11 mouse cellular contexts compared by ENCODE assay signal in genomic region chr10:42942300-42942699, GRCm38 (mm10).
DNase-seq lines count a peak whose midpoint lies in the region; ATAC-seq and TF ChIP-seq lines count a peak whose summit lies in the region.
"Had no signal": no experiment of that assay in that cellular context is flagged by ENCODE, and none has a peak within 500 bp of the region (broad histone marks: within the 10 kb centered on the region; RNA-seq: fewer than 3 reads in every experiment).

No protein-coding gene starts in this region.

- no peaks in the 10 kb centered on the region for H3K9me3 ChIP-seq in hindbrain, postnatal 0 days (ENCODE audit: low read length)
- H3K9me3 ChIP-seq: embryonic facial prominence, embryonic 12.5 days; heart, embryonic 13.5 days; limb, embryonic 15.5 days had no signal

- TF ChIP-seq CTCF in hindbrain, postnatal 0 days (IDR thresholded peaks at IDR 0.05; ENCODE audit: low read depth), result peak; percentile 49

- H3K4me1 ChIP-seq in hindbrain, postnatal 0 days (ENCODE audit: insufficient read depth, low read length), result no peaks in the 10 kb centered on the region

- no peak for ATAC-seq in hindbrain, postnatal 0 days
- no peak for ATAC-seq in inflammation-experienced regulatory T-cells, adult 6 months
- ATAC-seq in megakaryocyte, adult 5-6 weeks (ENCODE audit: poor library complexity, severe bottlenecking), result no peak

- H3K27ac ChIP-seq in hindbrain, postnatal 0 days, result peak overlapping the region; percentile 61; the same call in 1 of the 2 replicates
- H3K27ac ChIP-seq: heart, embryonic 13.5 days had no signal

- H3K27me3 ChIP-seq in hindbrain, postnatal 0 days (ENCODE audit: insufficient read depth, low read length), result no peaks in the 10 kb centered on the region
- H3K27me3 ChIP-seq: embryonic facial prominence, embryonic 12.5 days; limb, embryonic 15.5 days had no signal

- no peak overlapping the region for H3K4me3 ChIP-seq in hindbrain, postnatal 0 days (ENCODE audit: low read length)
- H3K4me3 ChIP-seq: embryonic facial prominence, embryonic 12.5 days; heart, embryonic 13.5 days had no signal

- H3K36me3 ChIP-seq in hindbrain, postnatal 0 days (ENCODE audit: insufficient read depth, low read length), result no peaks in the 10 kb centered on the region
- H3K36me3 ChIP-seq: embryonic facial prominence, embryonic 12.5 days; heart, embryonic 13.5 days; limb, embryonic 15.5 days had no signal

- peak; percentile 37 for DNase-seq in heart, postnatal 4 days
- DNase-seq in heart, adult 9 months (ENCODE audit: low spot score in 2 of 2), result no peak
- peak; percentile 66 for DNase-seq in testis, postnatal 10 days (ENCODE audit: low spot score)
- DNase-seq in testis, postnatal 14 days (ENCODE audit: low spot score), result no peak
- DNase-seq in hindbrain, postnatal 0 days (ENCODE audit: low spot score), result no peak
- peak; percentile 65 for DNase-seq in thymus, postnatal 4 days

- H3K9ac ChIP-seq in hindbrain, postnatal 0 days (replicated peaks; ENCODE audit: low read length), result no peak overlapping the region
- H3K9ac ChIP-seq: embryonic facial prominence, embryonic 12.5 days; heart, embryonic 13.5 days; limb, embryonic 15.5 days had no signal

- no peak overlapping the region for H3K4me2 ChIP-seq in hindbrain, postnatal 0 days (ENCODE audit: low read depth, low read length)
- H3K4me2 ChIP-seq: embryonic facial prominence, embryonic 12.5 days had no signal

- WGBS in hindbrain, postnatal 0 days, result 91% methylated on average over 3 of the region's 3 CpGs

Comparison
In these comparisons a context has a peak if more than half of its experiments do, and no peak if none do; other contexts are left out.
1. DNase-seq: peak in heart, postnatal 4 days (single experiment), testis, postnatal 10 days (single experiment) and thymus, postnatal 4 days (single experiment); none in heart, adult 9 months (0 of 2), testis, postnatal 14 days (single experiment) and hindbrain, postnatal 0 days (single experiment).